Mouse (Mus musculus) neural tube, embryonic 10.5 days (tissue): ENCODE results near the gene Jup.
A peak's percentile ranks its signal among the peaks of the same experiment; 100 is the strongest.

ENCODE experiments used
- DNase-seq: peaks from one replicate; pipeline ENCODE4 v3.0.0-alpha.2; 2017; ENCODE audit warnings: low spot score; ENCODE audit errors: extremely low spot score

Jup gene

DNA sequence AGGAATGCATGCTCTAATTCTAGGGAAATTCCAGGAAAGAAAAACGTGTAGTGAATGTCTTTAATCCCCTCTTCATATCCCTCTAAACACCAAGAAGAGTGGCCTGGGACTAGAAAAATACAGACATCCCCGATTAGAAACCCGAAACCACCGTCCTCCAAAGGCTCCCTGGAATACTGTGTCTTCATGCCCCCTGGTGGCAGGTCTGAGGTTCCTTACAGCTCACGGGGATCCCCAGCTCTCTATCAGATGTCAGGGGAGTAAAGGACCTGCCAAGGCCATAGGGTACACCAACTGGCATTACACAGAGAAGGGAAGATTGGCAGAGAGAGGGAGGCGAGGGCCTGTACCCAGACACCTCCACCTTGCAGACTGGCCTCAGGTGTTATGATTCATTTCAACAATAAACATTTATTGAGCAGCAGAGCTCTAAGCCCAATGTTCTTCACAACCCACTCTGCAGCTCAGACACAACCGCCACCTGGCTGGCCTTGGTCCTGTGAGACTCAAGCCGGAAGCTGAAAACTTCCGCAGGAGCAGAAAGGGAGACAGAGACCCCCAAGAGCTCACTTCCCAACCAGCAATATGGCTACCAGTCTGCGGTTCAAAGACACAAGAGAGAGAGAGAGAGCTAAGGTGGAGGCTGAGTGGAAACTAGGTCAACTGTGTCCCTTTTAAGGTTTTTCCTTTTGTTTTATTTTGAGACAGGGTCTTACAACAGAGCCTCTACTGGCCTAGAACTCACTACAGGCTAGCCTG lies 10.7 kb upstream of the Jup start:
- DNase-seq: peak; percentile 55

DNA sequence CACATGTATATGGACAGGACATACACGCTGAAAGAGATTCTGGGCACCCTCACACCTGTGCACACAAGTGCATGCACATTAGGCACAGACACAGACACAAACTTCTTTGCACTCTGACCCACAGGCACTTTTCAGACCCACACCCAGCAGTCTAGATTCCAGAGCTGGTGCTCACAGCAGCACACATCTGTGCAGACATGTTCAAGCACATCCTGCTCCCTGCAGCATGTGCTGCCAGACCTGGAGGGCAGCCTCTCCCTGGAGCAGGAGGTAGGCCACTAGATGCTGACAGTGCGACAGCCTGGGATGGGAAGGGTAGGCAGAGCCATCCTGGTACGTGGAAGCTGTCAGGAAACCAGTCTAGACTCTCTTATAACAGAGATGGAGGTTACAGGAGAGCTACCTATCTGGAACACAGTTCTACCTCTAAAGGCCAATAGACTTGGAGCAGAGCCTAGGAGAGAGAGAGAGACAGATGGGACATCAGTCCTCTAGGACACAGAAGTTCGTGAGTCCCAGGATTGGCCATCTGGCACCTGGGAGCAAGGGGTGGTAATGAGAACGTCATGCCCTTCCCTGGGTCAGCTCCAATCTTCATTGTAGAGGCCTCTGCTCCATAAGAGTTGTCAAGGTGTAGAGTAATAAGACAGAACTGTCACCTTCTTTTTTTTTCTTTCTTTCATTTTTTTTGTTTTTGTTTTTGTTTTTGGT lies 9.6 kb upstream of the Jup start:
- no peak for DNase-seq

DNA sequence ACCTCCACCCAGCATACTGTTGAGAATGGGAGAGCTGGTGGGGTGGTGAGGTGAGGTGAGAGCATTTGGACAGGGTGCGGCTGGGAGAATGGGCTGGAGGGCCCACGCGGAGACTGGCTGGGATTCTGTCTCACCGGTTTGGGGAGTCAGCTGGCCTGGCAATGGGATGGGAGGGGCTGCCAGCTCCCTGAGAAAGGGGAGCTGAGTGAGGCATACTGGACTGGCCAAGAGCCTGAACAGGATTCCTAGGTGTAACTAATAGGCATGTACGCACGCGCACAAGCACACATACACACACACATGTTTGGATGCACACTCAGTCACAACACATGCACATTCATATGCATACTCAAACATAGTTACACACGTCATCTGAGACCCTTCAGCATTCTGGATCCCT lies 8.7 kb upstream of the Jup start:
- DNase-seq: no peak

DNA sequence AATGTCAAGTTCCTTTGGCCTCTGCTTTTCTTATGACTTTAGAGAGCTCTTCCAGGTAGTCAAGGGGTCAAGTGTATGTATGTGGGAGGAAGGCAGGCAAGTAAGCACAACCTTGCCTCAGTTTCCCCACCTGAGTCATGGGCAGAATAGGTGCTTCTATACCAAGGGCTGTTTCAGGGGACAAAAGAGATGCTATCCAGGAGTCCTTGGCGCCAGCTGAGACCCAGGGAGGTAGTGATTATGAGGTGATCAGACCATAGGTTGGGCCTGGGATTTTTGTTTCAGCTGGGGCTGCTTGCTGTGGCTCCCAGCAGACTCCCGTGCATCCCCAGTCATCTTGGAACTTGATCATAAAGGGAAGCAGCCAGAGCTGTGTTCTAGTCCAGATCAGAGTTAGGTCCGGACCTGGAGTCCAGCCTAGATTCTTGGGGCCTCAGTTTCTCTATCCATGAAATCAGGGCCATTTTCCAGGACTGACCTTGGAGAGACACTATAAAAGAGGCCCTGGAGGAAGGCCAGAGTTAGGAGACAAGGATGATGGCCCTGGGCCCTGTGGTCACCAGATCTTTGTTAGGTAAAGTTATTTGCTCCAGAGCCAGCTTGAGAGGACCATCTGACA lies 7.0 kb upstream of the Jup start:
- DNase-seq: no peak

DNA sequence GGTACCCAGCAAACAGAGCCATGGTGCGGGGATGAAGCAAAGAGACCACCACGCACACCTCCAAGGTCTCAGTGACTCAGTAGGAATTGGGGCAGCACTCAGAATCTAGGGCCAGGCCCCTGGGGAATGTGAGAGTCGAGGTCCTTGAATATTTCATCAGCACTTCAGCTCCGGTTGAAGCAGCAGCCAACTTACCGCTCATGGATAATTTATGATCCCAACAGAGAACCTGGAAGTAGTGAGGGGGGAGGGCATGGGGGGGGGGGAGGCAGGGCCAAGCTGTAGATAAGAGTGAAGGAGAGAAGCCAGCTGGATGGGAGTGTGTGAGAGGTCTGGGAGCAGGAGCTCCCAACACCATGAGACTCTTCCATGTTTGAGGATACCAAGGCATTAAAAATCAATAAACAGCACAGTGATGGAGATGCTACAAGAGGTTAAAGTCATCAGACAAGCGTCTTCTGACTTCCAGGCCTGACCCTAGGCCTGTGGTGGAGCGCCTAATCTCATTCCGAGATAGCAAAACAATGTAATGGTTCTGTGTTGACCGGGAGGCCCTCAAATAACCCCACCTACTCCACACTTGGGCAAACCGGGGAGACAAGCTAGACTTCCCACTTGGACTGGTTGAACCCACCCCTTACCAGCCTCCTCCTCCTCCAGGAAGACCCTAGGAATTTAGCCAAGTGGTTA lies 6.0 kb upstream of the Jup start:
- no peak for DNase-seq

DNA sequence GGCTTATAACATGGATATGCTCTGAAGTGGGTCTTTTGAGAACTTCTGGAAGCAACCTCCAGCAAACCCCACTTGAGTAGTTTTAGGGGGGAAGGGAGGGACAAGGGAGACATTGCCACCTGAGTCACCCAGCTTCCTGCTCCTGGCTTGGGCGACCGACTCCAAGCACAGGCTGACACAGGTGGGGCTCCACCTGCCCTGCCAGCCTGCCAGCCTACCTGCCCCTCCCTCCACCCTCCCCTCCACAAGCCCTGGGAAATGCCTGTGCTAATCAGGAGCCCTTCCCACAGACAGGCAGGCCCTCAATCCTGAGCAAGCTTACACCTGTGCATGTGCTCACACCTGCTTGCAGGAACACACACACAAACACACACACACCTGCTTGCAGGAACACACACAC lies 5.1 kb upstream of the Jup start:
- no peak for DNase-seq

DNA sequence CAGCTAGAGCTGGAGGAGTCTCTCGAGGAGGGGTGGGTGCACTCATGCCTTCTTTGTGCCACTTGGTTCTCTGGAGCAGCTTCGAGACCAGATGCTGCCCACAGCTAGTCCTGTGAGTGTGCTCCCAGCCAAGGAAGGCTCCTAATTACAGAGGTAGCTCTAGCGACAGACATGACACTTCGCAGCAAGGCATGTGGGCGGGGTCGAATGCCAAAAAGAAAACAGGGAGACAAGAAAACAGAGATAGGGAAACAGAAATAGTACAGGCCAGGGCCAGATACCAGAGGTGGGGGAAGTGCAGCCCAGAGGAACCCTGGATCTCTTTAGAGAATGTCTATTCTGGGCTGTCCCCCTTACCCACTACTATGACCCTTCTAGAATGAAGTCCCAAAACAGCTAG lies 4.7 kb upstream of the Jup start:
- no peak for DNase-seq

DNA sequence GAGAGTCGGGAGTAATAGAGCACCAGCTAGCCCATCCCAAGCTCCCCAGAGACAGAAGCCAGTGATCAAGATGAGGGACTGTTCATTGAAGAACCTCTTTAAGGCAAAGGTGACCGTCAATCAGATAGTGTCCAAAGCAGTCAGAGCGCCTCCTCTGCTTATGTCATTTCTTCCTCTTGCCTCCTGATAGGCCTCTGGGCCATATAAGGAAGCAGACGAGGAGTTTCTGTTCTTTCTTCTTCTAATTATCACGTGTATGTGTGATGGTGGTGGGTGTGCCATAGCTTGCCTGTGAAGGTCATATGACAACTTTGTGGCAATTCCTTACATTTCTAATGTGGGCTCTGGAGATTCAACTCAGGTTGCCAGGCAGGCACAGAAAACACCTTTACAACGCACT lies 3.3 kb upstream of the Jup start:
- no peak for DNase-seq

DNA sequence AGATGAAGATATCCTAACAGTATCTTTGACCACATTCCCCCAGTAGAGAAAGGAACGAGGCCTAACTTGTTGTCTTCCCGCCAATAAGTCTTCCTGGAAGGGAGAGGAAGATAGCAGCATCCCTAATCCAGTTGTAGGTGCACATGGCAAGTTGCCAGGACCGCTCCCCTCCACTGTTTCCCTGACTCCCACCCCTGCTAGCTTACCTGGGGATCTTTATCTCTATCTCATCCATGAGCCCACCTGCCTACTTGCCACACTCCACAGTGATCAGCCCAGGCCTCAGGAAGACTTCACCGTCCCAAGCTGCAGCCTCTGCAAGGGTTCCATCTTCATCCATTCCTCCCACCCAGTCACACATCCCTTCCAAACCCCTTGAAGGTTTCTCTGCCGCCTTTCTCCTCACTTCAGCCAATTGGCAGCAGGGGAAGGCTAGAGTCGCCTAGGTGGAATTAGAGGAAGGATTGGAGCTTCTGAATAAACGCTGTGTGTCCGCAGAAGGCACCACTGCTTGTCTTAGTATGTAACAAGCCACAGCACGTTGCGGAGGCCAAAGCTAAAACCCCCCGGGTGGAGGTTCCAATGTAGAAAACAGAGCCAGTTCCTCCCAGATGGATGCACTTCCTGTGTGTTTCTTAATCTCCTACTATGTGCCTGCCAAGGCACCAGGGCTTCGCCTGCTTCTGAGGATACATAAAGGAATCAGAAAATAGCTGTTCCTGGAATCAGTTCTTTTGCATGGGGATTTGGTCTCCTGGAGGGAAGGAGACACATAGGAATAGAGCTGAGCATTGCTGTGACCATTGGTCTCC lies 2.4 kb upstream of the Jup start:
- DNase-seq: no peak

DNA sequence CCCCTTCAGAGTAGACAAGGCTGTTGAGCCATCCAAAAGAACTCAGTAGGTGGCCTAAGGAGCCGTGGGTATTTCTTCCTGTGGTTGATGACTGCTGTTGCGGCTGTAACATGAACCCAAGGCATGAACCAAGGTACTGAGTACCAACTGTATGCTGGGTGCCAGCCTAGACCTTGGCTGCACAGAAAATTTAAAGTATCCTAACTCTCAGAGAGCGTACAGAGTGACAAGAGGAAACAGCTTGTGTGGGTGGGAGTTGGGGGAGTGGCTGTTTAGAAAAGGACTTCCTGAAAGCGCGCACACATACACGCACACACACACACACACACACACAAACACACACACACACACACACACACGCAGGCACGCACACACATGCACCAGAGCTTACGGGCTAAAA lies 1.8 kb upstream of the Jup start:
- DNase-seq: no peak

DNA sequence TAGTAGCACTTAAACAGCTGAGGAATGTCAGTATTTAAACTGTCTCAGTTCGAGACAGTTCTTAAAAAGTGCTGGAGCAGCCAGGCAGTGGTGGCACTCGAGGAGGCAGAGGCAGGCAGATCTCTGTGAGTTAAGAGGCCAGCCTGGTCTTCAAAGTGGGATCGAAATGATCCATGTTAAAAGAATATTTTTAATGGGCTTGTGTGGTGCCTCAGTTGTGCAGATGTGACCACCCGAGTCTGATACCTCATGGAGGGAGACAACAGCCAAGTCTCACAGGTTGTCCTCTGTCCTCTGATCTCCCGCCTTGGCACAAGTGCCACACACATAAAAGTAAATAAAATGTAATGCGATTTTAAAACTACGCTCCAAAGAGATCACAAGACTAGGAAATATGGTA lies 954 bp upstream of the Jup start:
- DNase-seq: no peak

DNA sequence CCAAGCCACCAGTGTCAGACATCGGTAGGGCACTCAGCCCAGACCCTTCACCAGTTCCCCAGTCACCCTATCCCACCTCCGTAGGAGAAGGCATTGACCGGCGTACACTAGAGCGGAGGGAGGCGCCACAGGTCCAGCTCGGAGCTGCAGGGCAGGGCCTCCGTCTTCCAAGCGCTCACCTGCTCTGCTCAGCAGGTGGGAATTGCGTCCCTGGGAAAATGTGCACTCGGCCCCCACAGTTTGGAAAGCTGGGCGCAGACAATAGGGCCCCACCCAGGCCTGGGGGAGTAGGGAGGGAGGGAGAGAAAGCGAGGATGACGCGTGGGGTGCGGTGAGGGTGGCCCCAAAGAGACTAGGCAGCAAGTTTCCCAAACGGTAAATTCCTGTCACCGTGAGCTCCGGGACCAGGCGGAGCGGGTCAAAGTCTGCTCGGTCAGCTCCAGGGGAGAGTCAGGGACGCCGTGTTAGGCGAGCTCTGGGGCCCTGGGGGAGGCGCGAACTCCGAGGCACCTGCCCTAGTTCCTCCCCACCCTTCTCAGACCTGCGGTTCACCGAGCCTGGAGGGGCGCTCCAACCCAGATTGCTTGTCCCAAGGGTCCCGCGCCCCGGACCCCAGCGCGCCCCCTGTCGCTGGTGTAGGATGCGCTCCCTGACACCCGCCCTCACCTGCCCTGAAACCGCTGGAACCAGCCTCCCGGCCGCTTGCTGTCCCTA lies 520 bp downstream of the Jup start:
- peak; percentile 45 for DNase-seq

DNA sequence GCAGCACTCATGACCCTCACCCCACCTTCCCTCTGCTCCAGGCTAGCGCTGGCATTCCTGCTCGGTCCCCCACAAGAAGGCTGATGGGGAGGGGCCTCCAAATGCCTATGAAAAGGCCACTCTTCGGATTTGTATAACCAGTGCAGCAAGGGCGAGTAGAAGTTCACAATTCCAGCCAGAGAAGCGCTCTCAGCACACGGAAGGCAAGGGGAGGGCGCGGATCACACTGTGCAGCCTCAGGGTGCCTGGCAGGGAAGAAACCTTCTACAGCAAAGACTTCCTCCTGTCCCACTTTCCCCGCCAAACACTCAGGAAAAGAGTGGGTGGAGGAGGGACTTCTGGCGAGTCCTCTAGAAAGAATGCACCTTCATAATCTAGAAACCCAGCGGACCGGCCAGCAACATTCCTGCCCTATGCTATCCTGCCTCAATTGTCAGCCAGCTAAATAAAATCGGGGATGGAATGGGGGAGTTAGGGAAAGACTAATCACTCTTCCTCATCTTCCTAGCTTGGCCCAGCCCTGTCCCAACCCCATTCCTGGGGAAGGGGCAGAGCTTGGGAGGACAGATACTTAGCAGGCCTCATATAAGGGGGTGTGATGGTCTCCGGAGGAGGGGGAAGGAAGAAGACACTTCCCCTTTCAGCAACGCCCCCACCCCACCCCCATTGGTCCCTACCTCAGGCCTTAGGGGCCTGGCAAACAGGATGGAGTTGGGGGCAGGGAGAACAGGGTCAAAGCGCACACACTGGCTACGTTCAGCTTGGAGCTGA lies 1.5 kb downstream of the Jup start:
- no peak for DNase-seq

DNA sequence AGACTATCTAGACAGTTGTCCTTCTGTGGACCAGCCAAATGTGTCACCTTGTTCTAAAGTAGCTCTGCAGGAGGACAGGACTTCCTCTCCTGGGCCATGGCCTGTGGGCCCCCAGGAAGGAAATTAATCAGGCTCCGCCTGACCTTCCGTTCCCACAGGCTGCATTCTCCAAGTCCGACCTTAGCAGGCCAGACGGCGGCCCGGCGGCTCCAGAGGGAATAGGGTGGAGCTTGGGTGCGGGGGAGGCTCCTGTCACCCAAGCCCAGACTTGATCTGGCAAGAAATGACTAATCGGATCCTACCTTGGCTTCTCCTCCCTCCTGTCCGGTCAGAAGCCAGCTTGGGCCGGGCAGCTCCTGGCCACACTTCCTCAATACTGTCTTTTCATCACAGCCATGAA lies 2.4 kb downstream of the Jup start:
- no peak for DNase-seq

DNA sequence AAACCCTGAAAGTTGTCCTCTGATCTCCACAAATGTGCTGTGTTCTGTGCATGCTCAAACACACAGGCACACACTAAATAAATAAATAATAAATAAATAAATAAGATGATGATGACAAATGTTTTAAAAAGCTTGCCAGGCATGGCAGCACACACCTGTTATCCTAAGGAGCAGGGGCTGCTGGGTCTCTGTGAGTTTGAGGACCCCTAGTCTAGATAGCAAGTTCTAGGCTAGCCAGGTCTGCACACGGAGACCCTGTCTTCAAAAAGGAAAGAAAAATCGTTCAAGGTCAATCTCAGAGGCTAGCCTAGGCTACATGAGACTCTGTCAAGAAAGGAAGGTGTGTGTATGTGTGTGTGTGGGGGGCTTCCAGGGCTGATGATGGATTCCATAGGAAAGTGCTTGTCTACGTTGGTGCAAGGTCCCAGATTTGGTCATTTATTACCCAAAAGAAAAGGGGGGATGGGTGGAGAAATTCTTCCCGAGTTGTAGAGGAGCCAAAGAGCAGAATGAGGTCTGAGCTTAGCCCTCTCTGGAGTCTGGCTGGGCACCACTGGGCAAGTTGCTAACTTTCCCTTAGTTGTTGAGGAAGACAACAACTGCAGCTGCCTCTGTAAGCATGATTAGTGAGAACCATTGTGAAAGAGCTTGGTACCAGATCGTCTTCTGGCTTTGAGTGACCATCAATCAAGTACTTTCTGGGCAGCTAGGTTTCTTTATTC lies 3.0 kb downstream of the Jup start:
- no peak for DNase-seq

DNA sequence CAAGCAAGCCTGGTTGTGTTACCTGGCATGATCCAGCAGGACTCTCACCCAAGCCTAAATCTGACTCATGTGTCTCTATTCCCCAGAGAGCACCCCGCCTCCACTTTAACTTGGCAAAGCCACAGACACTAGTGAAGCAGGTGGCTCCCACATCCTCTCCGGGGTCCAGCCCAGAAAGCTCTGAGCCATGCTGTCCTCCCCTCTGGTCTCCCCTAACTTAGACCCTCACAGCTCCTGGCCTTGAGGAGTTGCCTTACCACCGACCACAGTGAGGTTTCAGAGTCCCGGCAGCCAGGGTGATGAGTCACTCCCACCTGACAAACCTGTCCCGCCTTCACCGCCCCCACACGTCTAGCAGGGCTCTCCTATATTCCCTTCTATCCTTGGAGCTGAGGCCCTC lies 3.8 kb downstream of the Jup start:
- no peak for DNase-seq

DNA sequence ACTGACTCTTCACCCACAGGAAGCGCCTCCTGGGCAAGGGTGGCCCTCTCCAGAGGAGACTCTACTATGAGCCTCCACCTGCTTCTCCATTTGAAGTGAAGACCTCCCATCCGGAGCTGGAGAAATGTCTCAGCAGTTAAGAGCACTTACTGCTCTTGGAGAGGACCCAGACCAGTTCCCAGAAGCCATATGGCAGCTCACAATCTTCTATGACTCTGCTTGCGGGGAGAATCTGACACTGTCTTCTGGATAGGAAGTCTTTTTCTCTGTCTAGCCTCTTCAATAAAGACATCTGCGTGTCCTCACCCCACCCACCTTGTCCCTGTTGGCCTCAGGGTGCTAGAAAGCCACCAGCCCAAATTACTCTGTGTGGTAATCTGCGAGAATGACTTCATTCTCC lies 4.6 kb downstream of the Jup start:
- no peak for DNase-seq

DNA sequence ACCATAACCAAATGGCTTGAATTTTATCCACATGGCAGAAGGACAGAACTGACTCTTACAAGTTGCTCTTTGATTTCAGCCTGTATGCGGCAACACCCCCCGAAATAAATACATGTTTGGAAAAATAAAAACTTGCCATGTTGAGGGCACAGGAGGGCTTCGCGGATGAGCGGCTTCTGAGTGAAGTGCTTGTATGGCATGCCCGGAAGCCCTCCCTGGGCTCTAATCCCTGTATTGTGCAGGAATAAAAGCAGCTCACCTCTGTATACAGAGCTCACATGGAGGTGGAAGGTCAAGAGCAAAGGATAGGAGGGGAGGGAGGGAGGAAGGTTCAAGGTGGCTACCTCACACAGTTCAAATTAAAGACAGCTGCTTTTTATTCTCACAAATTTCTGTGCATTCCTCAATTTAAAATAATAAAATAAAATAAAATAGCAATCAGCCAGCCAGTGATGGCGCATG lies 5.6 kb downstream of the Jup start:
- DNase-seq: no peak
